Mouse (Mus musculus) adrenal gland, postnatal 10 days (tissue): ENCODE data around the gene Igtp. TPM values are rescaled to one million over a fixed set of nuclear protein-coding genes. Genes with fewer than 3 reads are reported as not detected.
"Not testable (repeated sequence)": the region's sequence is repeated elsewhere in the genome, so short reads cannot be mapped to it uniquely, and the experiment has no call there.

Source experiments
- DNase-seq: peaks from one replicate; pipeline ENCODE4 v3.0.0; 2021; ENCODE audit warnings: mixed read lengths
- long read RNA-seq, 2 experiments: library from polyadenylated mRNA; stranded (forward); transcript quantifications; one replicate each; pipeline ENCODE4 v2.0.0; 2021
- total RNA-seq, 2 experiments: library from RNA; stranded (reverse); gene quantifications; 2 replicates each; pipeline ENCODE4 v1.2.3; 2021

Igtp gene
- 1 to 10 TPM; 7.7 to 8.4 TPM for total RNA-seq
- long read RNA-seq, experiment 1, transcript Igtp-201 (3 exons, 2,022 nt) = major isoform, 6 of 9 reads
- long read RNA-seq, experiment 1, partial matches to known transcripts = 0 of 9 reads
- long read RNA-seq, experiment 1, other reads (novel, unspliced or antisense) = 1 of 9 reads
- long read RNA-seq, experiment 2, partial matches to known transcripts = 0 of 4 reads
- long read RNA-seq, experiment 2, other reads (novel, unspliced or antisense) = 1 of 4 reads

DNA sequence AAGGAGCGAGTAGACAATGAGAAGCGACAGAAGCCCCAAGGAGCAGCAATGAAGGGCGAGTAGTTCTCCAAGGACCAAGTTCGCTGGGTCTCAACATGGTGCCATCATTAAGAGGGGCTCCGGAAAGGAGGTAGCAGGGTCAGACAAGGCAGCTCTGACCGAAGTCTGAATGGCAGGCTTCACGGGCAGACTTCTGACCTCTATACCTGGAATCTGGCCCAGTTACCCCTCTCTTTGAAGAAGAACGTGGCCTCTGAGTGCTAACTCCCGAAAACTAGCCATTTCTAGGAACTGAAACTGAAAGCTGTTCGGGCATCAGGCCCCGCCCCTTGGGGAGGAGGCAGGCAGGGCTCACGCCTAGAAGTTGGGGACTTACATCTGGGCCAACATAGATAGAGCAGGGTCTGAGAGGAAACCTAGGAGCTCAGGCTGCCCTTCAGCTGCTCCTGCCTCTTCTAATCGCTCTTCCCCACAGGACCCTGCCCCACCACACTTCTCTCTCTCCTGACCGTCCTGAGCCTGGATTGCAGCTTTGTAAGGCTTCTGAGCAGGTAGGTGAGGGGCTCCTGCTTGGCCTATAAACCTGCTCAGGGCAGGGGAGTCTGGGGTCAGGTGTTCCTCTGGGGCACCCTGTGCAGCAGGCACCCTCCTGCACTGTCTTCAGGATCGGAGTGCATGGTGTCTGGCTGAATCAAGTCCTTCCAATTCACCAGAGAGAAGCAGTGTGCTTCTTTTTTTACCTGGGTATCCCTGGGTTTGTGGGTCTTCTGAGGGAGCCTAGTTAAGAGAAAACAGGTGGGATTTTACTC lies at the start of gene Igtp, which contains the start of gene Irgm2:
Igtp (plus strand) TSS at position 328 of the 809 bp plus-strand sequence.
Irgm2 (plus strand) TSS at position 390 of the 809 bp plus-strand sequence.
- peak; percentile 89 for DNase-seq

DNA sequence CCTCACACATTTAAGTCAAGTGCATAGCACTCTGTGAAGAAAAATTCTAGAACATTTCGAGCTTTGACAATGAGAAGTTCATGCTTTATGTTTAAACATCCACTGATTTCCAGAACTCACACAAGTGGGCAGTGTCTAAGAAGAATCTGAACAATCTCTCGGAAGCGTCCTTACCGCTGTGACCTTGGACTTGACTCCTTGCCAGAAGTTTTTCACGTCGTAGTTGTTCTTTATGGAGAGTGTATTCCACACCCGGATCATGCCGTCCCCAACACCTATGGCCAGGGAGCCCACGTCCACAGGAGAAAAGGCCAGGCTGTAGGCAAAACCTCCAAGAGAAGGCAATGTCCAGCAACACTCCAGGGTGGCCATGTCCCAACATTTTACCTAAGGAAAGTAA lies 43.9 kb upstream of the Igtp start:
- DNase-seq = no peak

DNA sequence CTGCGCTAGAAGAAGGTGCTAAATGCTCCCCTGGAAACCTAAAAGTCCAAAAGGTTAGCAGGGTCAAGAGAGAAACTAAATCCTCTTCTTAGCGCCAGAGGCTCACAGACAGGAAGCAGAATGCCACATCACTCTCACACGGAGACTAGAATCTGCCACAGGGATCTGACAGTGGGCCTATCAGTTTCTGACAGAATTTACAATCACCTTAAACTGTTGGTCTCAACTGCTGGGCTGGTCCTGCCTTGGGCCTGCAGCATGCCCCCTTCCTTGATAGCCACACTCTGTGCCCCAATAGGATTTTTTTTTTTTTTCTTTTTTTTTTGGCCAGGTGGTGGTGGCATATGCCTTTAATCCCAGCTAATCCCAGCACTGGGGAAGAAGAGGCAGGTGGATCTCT lies 42.5 kb upstream of the Igtp start:
- no peak for DNase-seq

DNA sequence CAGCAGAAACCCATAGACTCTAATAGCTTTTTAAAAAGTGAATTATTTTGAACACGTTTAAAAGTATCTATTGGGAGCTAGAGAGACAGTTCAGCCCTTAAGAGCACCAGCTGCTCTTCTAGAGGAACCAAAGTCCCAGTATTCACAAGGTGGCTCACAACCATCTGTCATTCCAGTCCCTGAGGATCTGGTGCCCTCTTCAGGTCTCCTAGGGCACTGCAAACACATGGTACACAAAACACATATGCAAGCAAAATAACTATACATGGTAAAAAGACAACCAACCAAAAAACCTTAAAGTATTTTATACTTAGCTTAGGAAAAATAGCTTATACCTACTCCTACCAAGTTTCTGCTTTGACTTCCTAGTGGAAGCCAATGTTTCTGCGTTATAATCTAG lies 34.3 kb upstream of the Igtp start:
- DNase-seq = no peak

DNA sequence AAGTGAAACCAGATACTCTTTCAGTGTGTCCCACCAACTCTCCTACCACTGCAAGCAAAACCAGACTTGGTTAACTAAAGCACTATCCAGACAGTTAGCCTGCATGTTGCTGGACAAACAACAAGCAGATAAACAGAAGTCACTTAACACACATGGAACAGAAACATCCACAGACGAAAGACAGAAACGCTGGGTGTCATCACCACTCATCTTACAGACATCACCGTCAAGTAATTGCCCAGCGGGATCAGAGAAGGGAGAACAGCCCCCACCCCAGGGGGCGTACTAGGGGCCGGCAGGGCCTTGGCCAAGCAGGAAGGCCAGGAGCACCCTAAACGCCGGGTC lies 31.6 kb upstream of the Igtp start:
- no peak for DNase-seq

DNA sequence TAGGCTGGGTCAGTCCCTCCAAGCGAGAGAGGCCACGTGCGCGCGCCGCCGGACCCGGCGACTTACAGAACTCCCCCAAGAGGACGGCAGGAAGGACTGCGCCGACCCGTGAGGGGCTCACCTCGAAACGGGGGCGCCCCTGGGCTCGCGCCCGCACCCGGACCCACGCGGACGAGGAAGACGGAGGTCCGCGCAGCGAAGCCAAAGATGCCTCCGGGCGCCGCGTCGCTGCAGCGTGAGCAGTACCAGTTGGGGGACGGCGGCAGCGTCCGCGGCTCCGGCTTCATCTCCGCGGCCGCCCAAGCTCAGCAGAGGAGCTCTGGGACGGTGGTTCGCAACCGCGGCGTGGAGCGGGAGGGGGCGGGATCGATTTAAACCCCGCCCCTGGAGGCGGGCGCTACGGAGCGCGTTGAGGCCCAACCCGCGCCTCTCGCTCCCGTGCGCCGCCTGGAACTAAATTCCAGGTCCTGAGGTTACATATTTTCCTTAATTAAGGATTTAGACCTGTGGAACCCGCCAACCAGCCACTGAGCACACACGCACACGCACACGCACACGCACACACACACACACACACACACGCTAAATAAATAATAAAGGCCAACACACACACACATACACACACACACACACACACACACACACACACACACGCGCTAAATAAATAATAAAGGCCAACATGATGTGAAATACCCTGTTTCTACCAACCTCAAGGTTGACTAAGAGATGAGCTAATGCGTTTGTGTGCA lies 31.0 kb upstream of the Igtp start, which contains the start of gene Gemin5:
Gemin5 (minus strand) TSS at position 373 of the 749 bp plus-strand sequence.
- peak; percentile 92 for DNase-seq

DNA sequence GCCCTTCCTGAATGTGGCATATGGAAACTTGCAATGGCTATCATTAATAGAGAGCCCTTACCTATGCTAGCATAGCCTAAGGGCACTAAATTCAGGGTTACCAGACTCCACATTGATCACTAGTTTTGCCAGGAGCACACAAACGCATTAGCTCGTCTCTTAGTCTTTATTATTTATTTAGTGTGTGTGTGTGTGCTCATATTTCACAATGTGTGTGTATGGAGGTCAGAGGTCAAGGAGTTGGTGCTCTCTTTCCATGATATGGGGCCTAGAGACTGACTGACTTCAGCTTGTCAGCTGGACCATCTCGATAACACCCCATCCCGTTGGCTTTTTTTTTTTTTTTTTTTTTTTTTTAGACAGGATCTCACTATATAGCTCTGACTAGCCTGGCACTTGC lies 29.7 kb upstream of the Igtp start:
- DNase-seq = no peak

DNA sequence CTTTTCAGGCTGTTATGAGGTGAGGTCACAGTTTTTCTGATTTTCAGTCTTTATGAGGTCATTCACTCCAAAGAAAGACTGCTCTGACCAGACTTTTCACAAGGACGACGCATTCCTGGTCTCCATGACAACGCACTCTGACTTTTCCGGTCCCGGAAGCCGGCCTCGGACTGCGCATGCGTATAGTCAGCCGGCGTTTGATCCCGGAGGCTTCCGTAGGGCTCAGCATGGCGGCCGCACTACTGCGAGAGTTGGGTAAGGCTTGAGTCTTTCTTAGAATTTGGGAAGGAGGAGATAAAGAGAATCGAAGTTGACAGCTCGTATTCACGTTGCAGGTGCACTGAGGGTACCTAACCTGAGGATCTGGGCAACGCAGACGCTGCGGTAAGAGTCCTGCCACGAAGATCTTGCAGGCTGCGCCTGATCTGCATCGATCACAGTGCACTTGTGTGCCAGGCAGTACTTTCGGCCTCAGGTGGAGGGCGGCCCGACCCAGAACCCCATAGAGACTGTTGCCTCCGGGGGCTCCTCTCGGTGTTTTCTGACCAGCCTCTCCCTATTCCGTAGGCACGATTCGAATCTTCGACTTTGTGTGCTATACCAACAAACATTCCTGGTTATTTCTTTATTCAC lies 27.8 kb upstream of the Igtp start, which contains the start of gene Mrpl22:
Mrpl22 (plus strand) TSS at position 203 of the 633 bp plus-strand sequence.
- peak; percentile 97 for DNase-seq

DNA sequence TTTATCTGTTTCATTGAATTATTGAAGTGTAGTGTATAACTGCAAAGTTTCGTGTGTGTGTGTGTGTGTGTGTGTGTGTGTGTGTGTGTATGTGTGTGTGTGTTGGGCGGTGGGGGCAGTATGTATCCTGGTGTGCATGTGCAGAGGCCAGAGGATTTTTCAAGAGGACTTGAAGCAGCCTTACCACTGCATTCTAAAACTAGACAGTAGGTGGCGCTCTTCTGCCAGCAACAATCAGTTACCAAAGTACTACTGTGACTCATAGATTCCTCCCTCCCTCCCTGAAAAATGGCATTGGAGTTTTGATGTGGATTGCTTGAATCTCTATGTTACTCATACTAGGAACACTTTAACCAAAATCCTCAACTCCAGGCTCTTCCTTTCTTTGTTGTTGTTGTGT lies 19.8 kb upstream of the Igtp start:
- peak; percentile 82 for DNase-seq

DNA sequence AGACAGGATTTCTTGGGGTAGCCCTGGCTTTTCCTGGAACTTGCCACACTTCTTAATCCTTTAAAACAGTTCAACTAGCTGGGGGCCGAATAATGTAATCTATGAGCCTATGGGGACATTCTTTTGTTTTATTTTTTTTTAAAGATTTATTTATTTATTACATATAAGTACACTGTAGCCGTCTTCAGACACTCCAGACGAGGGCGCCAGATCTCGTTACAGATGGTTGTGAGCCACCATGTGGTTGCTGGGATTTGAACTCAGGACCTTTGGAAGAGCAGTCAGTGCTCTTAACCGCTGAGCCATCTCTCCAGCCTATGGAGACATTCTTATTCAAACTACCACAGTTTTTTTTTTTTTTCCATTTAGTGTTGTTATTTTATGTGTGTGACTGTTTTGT lies 19.4 kb upstream of the Igtp start:
- not testable (repeated sequence) for DNase-seq

DNA sequence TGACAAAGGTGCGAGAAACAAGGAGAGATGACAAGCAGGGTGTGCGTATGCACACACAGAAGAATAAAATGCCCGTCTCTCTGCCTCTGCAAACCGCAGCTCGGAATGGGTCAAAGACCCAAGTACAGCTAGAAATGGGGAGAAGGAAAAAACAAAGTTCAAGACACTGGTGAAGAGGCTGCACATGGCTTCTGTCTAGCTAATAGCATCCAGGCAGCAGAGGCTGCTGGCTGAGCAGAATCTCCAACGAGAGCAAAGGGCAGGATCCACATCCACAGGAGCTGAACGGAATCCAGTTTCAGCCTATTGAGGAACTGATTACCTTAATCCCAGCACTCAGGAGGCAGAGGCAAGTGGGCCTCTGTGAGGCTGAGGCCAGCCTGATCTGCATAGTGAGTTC lies 18.6 kb upstream of the Igtp start:
- DNase-seq = no peak

DNA sequence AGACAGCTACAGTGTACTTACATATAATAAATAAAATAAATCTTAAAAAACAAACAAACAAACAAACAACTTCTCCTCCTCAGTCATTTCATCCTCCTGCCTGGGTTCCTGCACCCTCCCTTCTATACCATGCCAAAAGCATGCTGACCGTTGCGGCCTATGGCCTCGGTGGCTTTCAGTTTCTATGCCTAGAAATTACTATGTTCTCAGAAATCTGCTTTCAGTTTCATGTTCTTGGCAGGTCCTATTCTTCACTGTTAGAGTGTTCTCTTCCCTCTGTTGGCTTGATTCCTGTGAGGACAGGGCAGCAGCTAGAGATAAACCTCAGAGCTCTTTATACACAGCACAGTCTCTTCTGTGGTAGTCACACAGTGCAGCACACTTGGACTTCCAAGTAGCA lies 15.8 kb upstream of the Igtp start:
- no peak for DNase-seq

DNA sequence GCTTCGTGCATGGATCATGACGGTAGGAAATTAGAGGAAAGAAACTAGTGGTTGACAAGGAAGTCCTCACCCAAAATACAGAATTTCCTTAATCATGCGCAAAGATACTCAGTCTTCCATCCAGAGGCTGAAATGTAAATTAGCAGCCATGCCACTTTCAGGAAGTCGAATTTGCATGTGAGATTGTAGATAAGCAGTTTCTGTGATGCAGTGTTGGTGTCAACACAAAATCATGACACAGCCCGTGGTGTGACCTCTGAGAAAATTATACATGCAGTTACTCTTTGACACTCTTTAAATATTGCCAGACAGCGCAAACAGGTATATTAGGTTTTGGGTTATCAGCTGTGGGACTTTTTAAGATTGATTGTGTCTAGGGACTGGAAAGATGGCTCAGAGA lies 9.7 kb upstream of the Igtp start:
- DNase-seq = no peak

DNA sequence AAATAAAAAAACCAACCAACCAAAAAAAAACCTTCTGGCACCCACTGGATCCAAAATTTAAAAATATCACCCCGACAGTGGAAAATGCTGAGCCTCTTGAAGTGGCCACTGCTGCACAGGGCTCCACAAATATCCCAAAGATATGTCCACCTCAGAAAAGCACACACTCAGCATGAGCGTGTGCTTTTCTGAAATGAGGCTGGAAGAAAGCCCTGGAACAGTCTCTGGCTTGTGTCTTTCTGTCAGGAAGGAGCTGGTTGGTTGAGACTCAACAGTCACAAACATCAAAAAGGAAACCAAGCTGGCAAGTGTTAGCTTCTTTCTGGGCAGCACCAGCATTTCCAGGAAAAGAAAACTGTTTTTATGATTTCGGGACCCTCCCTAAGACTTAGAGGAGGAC lies 6.0 kb upstream of the Igtp start:
- DNase-seq = no peak

DNA sequence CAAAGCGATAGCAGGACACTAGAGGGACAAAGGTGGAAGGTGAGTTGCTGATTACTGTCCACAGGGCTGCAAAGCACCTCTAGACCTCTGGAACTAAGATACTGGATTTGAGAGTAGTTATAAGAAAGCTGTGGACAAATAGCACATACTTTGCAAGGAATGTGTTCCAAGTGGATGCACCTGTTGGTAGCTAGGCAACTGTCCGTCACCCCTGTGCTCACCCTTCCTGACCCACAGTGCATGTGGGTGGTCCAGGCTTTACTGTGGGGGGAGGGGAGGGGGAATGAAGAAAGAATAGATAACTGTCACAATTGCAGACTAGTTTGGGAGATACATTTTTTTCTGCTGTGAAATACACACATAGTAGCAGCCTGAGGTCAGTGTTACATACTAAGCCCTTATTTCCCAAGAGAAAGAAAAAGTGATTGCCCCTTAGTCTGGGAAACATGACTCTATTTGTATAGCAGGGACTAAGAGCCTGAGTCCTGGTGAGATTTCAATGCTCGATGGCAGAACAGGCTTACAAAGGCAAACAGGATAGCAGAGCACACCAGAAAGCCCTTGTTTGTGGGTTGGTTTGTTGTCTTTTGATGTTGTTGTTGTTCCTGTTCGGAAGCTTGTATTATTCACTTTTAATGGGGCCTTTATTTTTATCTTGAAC lies 5.4 kb upstream of the Igtp start:
- DNase-seq = no peak

DNA sequence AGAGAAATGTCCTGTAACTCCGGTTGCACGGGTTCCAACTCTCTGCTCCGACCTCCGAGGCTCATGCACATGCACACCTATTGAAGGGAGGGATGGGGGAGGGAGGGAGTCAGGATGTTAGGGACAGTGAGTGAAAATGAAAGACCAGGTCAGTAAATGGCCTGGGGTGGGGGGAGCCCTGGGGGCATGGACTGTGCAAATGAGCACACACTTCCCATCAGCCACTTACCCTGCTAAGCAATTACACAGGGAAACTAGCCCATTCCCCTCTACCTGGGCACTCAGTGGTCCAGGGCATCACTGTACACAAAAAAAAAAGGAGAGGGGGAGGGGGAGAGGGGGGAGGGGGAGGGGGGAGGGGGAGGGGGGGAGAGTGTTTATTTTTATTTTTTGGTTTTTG lies 693 bp upstream of the Igtp start:
- no peak for DNase-seq

DNA sequence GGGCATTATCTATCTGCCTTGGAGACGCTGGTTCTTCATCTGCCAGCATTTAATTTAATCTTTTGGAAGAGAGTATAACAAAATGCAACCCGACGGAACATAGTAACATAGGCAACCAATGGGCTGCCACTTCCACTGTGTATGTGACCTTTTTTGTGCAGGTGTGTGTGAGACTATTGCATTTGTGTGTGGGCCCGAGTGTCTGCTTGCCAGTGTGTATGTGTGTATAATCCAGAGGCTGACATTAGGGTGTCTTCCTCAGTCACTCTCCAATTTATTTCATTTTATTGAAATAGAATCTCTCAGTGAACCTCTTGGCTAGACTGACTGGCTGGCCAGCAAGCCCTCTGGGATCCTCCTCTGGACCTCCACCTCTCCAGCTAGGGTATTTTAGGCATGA lies 870 bp downstream of the Igtp start:
- DNase-seq = no peak

DNA sequence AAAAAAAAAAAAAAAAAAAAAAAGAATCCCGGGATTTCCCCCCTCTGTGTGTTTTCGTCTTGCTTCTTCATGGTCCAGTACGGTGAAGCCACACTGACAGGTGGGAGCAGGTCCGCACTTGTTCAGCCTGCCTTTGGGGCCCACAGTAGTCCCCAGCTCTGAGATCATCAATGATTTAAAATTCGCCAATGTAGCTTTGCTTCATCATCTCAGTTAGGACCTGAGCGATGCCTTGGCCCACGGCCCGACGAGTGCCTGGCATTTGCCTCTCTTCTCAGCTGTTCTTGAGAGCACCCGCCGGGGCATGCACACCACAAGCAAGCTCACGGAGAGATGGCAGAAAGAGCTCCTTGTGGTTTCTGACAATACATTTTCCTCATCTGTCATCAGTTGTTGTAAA lies 1.7 kb downstream of the Igtp start:
- no peak for DNase-seq

DNA sequence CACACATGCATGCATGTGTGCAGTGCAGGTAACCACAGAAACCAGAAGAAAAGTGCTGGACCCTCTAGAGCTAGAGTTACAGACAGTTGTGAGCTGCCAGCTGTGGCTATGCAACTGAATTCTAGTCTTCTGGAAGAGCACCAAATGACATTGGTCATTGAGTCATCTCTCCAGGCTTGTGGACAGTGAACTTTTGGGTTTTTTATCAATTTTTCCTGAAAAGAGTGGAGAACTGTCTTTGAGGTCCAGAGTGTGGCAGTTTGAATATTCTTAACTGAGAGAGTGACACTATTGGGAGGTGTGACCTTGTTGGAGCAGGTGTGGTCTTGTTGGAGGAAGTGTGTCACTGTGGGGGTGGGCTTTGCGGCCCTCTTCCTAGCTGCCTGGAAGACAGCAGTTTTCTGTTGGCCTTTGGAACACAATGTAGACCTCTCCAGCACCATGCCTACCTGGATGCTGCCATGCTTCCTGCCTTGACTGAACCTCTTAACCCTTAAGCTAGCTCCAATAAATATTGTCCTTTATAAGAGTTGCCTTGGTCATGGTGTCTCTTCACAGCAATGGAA lies 11.0 kb downstream of the Igtp start:
- no peak for DNase-seq

DNA sequence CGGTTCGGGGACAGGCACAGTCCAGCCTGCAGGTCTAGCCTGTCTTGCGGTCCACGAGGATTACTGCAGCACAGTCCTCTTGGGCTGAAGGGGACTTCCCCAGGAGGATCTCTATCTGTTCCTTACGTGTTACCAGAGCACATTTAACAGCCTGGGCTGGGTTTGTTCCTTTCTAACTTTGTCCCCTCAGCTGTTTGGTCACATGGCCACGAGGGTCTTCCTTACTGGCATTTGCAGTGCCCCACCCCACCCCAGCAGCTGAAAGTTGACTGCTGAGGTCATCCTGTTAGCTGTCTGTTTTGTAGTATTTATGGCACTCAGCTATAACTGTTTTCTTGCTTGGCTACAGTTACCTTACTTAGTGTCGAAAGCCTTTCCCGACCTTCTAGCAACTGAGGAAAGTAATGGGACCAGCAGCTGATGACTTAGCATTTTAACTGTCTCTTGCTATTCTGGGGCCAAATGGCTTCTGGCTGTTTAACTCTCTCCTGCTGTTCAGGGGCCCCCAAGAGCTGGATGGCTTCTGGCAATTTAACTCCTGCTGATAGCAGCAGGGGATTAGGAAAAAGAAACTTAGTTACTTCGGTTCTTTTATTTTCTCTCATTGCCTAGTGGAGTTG lies 11.8 kb downstream of the Igtp start:
- no peak for DNase-seq

DNA sequence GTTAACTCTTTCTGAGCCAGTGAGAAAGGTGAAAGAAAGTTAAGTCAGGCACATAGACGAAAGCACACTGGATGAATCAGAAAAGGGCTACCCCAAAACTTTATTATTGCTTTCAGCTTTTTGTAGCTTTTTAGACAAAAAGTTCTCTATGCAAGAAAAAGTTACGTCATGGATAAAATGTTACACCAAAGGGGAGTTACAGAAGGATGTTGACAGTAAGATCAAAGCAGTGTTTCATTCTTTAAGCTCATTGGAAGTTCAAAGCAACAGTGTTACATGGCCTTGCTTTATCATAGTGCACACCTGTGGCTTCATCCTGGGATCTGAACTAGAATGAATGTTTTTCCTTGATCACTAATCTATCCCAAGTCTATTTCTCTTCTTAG lies 12.3 kb downstream of the Igtp start:
- DNase-seq = no peak
